Mouse (Mus musculus): ENCODE results near the gene Hoxc8.

Hoxc8 gene

DNA sequence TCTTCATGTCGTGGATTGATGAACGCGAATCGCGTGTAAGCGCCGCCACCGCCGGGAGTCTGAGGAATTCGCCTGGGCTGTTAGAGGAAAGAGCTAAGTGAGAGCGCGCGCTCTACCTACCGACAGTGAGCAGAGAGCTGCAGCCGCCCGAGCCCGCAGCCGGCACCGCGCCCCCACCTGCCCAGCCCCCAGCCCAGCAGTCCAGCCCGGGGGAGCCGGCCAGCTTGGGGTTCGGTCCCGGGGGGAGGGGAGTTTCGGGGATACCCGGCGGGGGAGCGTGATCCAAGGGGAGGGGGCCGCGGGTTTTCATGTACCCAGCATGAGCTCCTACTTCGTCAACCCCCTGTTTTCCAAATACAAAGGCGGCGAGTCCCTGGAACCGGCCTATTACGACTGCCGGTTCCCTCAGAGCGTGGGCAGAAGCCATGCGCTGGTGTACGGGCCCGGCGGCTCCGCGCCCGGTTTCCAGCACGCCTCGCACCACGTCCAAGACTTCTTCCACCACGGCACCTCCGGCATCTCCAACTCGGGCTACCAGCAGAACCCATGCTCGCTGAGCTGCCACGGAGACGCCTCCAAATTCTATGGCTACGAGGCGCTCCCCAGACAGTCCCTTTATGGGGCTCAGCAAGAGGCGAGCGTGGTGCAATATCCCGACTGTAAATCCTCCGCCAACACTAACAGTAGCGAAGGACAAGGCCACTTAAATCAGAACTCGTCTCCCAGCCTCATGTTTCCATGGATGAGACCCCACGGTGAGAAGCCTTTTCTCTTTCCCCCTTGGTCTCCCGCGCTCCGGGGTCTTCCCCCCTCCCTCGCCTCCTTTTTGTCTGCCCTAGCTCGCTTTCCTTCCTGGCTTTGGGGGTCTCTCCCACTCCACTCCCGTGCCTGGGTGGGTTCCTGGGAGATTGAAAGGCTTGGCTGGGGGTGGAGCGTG lies at the start of gene Hoxc8:
Hoxc8 (plus strand) TSS at position 147 of the 937 bp plus-strand sequence.
- DNase-seq (ENCODE audit: low read depth, low spot score), result no peak

DNA sequence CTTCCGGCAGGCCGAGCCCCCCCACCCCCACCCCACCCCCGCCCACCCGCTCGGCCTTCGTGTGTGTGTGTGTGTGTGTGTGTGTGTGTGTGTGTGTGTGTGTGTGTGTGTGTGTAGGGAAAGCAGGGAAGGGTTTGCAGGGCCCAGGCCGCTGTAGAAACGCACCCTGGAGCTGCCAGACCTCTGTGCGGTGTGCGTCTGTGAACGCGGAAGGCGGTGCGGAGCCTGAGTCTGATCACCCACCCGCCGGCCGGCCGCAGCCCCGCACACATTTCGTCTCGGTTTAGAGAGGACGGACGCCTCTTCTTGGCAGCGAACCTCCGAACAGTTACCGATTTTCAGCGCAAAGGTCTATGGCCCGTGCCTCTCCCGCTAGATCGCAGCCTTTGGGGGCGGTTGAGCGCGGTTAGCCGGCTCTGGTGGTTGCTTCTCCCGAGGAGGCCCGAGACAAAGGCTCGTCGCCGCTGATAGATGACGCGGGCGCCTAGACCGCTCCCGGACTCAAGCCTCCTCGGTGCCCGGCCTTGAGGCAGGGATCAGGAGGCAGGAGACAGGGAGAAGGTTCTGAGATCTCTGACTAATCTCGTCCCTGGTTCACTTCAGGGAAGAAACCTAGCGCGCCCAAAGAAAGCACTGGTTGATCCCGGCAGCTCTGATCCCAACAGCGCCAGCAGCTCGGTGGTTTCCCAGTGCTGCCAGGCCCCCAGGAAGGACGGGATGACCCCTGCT lies 47.5 kb upstream of the Hoxc8 start:
- no peak for DNase-seq (ENCODE audit: low read depth, low spot score)

DNA sequence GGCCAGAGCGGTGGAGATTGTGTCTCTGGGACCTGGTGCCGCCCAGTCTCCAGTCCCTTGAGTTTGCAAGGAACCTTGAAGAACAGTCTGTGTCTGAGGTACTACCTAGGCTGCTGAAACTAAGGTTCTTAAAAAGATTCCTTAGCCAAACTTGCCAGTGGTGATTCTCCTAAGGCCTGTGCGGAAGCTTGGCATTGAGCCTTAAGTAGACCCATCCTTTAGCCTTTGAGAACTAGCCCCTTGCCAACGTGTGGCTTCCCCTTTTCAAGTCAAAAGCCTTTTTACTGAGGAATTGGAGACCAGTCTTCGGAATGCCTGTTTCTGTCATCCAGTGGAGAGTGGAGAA lies 47.0 kb upstream of the Hoxc8 start:
- no peak for DNase-seq (ENCODE audit: low read depth, low spot score)

DNA sequence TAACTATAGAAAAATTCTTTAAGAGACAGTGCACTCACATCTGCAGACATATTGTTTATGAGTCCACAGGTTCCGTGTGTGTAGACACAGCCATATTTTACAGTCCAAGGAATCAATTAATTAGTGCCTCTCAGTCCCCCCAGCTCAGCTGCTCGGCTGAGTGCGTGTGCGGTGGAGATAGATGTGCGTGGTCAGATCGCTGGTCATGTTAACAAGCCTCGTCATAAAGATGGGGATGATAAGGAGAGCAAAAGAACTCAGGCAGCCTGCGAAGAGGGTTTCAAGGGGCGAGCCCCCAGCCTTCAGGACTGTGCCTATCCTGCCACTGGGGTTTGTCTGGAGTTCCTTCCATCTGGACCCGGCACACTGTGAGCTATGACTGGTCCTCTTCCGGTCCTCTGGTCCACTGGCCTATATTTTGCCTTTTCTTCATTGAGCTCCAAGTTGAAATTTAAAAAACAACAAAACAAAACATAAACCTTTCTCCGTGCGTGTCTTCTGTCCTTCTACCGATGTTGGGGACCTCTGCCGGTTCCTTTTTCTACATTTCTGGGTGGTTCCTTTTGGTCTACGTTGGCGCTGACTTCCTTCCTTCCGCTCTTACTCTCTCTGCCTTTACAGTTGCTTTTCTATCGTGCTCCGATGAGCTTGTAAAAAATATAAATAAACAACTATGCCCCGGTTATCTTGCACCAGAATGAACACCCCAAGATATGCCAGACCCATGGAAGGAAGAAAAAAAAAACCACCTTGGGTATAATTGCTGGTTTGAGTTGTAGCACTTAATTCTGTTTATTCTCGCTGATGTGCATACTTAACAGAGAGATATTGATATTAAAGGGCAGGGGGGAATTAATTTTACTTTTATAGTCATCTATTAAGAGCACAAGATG lies 45.0 kb upstream of the Hoxc8 start:
- DNase-seq (ENCODE audit: low read depth, low spot score), result no peak

DNA sequence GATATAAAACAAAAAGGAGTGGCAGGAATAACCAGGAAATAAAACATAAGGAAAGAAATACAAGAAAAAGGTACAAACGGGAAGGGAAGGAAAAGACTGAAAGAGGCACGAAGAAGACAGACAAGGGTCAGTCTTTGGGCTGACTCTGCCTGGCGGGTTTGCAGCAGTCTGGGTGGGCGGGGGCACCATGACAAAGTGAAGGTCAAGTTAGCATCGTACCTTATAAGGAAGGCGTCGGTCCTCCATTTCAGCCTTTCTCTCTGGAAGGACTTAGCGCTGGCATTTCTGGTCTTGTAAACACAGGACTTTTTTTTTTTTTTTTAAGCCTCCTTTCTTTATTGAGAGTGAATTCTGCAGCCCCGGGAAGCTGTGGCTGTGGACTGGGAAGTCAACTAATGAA lies 43.1 kb upstream of the Hoxc8 start:
- no peak for DNase-seq (ENCODE audit: low read depth, low spot score)

DNA sequence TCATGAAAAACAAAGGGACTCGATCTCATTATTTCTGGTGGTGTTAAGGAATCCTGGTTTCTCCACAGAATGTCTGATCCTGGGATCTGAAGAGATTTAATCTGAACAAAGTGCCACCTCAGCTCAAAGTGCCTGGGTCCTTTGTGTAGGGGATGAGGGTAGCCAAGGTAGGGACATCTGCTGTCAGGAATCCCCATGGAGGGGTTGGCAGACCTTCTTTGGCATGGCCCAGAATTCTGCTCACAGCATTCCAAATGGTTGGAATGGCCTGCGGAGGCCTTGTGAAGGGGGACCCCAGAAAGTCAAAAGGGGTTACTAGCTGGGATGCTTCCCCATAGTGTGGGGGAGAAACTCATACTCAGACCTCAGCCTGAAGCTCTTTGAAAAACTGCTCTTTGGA lies 41.6 kb upstream of the Hoxc8 start:
- no peak for DNase-seq (ENCODE audit: low read depth, low spot score)

DNA sequence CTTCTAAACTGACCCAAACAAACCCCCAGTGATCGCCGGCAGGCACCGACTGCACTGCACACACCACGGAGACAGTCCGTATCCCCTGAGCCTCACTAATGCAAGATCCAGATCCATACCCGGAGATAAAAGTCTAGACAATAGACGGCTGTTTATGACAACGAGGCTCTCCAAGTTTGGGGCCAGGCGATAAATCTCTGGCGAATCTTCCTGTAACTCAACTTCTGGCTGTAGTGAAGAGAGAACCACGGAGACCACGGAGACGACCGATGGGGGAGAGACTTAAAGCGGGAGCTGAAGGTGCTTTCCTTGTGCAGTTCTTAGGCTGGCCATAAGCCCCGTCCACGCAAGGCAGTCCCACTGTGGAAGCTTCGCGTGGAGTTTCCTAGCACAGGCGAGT lies 40.7 kb upstream of the Hoxc8 start:
- DNase-seq (ENCODE audit: low read depth, low spot score), result no peak

DNA sequence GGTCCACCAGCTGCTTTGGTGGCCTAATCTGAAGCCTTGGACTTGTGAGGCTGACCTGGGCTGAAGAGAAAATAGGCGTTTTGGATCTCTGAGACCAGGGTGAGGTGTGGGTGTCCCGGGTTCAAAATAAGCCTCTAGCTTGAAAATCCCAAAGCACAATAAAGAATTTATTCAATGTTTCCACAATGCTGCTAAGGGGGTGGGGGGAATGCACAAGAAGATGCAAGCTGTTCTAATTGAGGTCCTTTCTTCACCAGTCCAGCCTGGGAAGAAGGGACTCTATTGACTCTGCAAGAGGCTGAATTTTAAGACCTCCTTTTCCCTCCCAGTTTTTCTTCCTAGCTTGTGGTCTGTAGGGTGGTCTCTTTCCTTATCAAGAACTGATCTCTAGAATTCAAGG lies 39.5 kb upstream of the Hoxc8 start:
- DNase-seq (ENCODE audit: low read depth, low spot score), result no peak

DNA sequence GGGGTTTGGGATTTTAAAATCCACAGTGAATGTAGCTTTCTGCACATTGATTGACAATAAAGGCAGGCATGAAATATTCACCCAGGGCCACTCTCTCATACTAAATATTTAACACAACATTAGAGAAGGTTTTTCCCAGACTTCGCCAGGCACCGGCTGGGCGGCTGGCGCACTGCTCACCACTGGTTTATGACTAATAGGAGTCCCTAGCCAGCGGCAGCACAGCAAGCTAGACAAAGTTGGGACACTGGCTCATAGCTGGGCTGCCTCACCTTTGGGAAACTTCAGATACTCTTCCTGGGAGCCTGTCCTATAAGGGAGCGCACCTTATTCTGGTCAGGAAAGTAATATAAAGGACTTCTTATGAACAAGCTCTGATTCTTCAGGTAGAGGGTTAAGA lies 36.8 kb upstream of the Hoxc8 start:
- DNase-seq (ENCODE audit: low read depth, low spot score), result no peak

DNA sequence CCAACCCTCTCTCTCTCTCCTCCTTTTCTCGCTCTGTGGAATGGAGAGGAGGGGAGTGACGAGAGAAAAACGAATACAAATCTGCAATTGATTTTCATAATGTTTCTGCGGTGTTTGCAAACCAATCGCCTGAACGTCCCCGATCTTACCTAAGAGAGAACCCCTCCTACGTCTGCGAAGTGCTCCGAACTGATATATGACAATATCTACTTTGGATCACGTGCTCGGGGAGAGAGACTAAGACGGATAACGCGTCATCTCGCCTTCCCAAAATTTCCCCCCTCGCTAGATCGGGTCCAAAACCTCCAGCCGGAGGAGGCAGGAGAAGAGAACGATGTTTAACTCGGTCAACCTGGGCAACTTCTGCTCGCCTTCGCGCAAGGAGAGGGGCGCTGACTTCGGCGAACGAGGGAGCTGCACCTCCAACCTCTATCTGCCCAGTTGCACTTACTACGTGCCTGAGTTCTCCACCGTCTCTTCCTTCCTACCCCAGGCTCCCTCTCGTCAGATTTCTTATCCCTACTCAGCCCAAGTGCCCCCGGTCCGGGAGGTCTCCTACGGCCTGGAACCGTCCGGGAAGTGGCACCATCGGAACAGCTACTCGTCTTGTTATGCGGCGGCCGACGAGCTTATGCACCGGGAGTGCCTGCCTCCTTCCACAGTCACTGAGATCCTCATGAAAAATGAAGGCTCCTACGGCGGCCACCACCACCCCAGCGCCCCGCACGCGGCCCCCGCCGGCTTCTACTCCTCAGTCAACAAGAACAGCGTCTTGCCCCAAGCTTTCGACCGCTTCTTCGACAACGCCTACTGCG lies 36.0 kb upstream of the Hoxc8 start, which contains the start of gene Hoxc11:
Hoxc11 (plus strand) TSS at position 236 of the 815 bp plus-strand sequence.
- DNase-seq (ENCODE audit: low read depth, low spot score), result peak; percentile 41

DNA sequence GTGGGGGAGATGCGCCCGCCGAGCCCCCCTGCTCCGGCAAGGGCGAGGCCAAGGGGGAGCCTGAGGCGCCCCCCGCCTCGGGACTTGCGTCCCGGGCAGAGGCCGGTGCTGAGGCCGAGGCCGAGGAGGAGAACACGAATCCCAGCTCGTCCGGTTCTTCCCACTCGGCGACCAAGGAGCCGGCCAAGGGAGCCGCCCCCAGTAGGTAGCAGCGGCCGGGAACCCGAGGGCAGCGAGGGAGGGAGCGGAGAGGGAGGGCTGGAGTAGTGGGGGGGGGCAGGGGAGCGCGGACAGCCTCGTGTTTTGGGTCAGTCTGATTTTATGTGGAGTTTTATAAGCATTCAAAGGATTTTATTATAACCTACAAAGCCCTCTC lies 35.4 kb upstream of the Hoxc8 start:
- no peak for DNase-seq (ENCODE audit: low read depth, low spot score)

DNA sequence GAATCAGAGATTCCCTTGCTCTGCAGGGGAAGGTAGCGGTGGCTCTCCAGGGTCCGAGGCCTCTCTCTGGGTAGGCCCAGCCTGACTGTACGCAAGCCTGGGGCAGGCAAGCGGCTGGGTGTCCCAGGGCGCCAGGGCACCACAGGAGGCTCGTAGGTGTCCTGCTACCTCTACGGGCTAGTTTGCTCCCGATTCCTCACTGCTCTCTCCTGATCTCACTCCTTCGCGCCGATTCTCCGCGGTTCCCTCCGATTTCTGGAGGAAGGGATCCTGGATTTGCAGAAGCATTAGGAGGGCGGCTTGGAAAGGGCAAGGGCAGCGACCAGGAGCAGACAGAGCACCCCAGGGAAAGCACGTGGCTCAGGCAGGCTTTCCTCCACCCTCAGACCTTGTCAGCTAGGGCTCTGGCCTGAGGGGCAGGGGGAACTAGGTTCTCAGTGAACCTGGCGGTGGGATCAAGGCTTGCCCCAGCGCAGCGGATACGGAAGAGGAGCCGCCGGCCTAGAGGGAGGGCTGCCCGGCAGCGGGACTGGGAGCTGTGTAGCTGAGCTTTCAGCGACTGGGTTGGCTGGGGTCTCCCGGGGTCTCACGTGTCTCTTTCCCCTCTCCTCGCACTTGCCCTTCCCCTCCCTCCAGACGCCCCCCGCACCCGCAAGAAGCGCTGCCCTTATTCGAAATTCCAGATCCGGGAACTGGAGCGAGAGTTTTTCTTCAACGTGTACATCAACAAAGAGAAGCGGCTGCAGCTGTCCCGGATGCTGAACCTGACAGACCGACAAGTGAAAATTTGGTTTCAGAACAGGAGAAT lies 34.4 kb upstream of the Hoxc8 start:
- DNase-seq (ENCODE audit: low read depth, low spot score), result no peak

DNA sequence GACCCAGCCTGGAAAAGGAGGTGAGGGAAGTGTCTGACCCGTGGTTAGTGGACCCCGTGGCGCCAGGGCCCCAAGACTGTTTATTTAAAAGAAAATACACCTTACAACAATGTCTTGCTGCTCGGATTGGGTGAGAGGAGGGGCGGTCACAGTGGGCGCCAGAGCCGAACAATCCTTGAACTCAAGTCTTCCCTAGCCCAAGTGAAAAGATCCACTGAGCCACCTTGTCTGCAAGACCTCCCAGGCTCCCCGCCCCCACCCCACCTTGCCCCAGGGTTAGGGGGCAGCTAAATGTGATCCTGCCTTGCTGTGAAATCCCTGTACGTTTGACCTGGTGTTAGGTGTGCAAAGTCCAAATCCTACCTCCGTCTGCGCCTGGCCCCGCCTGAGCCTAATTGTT lies 33.5 kb upstream of the Hoxc8 start:
- no peak for DNase-seq (ENCODE audit: low read depth, low spot score)

DNA sequence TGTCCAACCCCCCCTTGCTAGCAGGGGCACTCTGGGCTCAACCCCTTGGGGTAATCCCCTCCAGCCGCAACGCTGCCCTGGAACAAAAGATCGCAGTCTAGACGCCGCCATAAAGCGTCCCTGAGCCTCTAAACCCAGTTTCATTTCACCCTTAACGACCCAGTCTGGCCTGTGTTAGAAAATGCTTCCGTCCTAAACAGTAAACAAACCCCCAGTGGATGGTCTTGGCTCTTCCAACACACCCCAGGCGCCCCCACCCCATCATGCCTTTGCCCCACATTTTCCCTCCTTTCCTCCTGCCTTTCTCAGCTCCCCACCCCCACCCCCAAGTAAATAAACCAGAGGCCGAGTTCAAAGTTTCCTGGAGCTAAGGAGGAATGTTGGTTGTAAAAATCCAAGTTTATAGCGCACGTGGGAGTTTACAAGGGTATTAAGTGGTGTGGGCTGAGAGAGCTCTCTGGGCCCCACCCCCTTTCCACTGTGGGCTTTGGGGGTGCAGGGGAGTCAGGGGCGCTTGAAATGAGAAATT lies 30.7 kb upstream of the Hoxc8 start:
- no peak for DNase-seq (ENCODE audit: low read depth, low spot score)

DNA sequence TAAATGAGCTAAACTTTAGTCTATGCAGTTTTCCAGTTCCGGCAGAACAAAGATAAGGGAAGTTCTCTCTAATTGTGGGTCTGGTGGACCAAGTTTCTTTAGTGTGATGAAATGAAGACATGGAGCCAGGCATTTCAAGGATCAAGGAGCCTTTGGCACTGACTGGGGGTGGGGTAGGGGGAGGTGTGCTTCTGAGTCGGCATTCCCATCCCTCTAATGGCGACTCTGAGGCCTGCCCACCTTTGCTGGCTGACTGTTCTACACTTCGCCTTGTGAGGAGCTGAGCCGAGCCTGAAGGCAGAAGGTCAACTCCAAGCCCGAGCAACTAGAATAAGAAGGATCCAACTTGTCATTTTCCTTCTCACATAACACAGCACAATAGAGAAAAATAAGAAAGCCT lies 28.7 kb upstream of the Hoxc8 start:
- DNase-seq (ENCODE audit: low read depth, low spot score), result no peak

DNA sequence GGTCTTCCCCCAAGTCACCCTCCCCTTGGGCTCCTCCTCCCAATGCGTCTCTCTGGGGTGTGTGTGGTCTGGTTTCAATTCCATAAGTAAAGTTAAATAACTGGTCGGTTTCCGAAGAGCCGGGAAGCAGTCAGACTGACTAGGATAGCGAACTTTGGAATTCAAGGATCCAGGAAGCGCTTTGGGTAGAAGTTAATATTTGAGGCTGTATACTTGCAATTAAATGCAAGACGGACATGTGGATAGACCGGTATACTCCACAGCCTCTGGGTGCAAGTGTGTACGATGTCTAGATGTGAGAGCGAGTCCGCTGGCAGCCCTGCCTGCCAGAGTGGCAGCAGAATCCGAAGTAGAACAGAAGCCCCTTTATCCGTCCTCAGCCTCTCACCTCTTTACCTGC lies 27.9 kb upstream of the Hoxc8 start:
- no peak for DNase-seq (ENCODE audit: low read depth, low spot score)

DNA sequence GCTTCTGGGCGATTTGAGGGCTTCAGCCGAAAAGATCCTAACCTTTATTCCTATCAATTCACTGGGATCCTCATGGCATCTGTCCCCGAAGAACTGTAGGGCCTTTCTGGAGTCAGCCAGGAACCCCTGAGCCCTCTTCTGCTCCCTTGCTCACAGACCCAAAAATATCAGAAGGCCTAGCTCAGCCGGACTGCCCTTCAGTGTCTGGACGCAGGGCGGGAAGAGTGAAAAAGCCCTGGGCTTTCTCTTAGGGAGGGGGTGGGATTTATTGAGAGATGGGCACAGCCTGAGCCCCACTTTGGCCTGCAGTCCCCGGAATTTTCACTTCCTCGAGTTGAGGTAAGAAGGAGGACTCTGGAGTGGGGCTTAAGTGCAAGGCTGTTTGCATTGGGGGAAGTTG lies 27.1 kb upstream of the Hoxc8 start:
- DNase-seq (ENCODE audit: low read depth, low spot score), result no peak

DNA sequence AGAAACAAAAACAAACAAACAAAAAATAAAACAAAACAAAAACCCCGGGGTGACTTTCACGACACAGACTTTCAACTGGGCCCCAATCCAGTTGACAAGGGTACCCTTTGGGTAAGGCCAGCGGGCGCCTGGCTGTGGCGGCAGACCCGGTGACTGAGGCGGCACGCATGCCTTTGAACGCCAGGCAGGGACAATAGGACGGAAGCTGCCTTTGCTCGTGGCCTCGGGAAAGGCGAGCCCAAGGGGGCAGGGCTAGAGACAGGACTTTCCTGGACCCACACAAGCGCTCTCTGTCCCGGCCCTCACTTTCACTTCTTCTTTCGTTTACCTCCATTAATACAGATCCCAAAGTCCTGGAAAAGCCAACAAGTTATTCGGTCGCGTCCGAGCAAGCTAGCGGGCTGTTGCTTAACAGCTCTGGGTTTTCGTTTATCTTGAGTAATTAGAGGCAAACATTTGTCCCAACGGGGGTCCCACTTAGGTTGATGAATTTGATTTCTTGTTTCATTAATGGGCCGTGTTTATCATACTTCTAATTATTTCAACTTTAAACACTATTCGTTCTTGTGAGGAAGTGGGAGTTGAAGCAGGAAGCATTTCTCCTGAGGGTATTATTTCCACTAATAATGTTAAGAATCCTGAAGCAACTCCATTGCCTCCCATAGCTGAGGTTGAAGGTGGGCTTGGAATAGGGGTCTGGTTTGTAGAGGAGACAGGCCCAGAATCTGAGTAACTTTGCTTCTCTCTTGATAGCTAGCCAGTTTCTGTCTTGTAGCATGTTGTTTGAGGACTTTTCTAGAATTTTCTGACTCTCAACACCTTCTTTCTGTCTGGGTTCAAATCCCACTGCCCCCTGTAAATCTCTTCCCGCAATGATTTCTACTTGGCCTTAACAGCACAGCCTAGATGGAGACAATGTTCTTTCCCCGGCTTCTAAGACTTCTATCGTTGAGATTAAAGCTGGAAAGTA lies 26.5 kb upstream of the Hoxc8 start:
- no peak for DNase-seq (ENCODE audit: low read depth, low spot score)

Measured in mesoderm, embryonic 11.5 days (tissue).